Mouse (Mus musculus): Measurements from ENCODE around the gene Tm9sf2. TPM values are rescaled to one million over a fixed set of nuclear protein-coding genes. Genes with fewer than 3 reads are reported as not detected.
"Not testable (repeated sequence)": the region's sequence is repeated elsewhere in the genome, so short reads cannot be mapped to it uniquely, and the experiment has no call there.

Gene Tm9sf2
- polyA plus RNA-seq, 1 experiment, result 163 TPM

DNA sequence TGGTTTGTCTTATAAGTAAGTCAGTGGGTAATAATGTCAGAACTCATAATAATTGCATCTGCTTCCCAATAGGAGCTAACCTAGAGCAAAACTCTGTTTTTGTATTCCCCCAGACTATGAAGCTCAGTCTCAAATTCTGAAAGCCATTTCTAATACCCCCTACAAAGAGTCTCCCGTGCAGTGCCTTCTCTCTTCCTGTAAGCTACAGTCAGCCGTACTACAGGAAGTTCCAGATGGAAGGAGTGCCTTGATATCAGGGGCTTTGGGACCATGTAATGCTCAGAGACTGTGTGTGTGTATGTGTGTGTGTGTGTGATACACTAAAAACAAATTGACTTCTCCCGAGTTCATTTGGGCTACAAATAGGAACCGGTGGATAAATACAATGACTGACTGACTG lies 7.3 kb upstream of the Tm9sf2 start:
- Histone ChIP-seq H3K36me3 (ENCODE audit: control insufficient read depth, insufficient read depth, low read length) (no peaks in the 10 kb centered on the region), H3K4me1 (ENCODE audit: control insufficient read depth, insufficient read depth, low read length) (peaks cover 2% of the 10 kb centered on the region), H3K4me3 (ENCODE audit: control insufficient read depth, low read depth, low read length) (no peak overlapping the region), H3K27ac (ENCODE audit: control insufficient read depth, insufficient read depth, low read depth, low read length) (no peak overlapping the region), H3K27me3 (ENCODE audit: control insufficient read depth, insufficient read depth, low read length) (no peaks in the 10 kb centered on the region)
- TF ChIP-seq CTCF (IDR thresholded peaks at IDR 0.05; ENCODE audit: control insufficient read depth, insufficient read depth, insufficient replicate concordance, low read depth, low read length) (no peak), POLR2A (IDR thresholded peaks at IDR 0.05; ENCODE audit: control insufficient read depth, low read depth, low read length) (no peak)

GRCm38 (mm10) chr14:122101890-122102289 lies 4.9 kb upstream of the Tm9sf2 start:
- not testable (repeated sequence) for H3K27me3 ChIP-seq (ENCODE audit: control insufficient read depth, insufficient read depth, low read length); H3K27ac ChIP-seq (ENCODE audit: control insufficient read depth, insufficient read depth, low read depth, low read length); H3K4me3 ChIP-seq (ENCODE audit: control insufficient read depth, low read depth, low read length); H3K4me1 ChIP-seq (ENCODE audit: control insufficient read depth, insufficient read depth, low read length); H3K36me3 ChIP-seq (ENCODE audit: control insufficient read depth, insufficient read depth, low read length)

GRCm38 (mm10) chr14:122104881-122105280 lies 2.0 kb upstream of the Tm9sf2 start:
- Histone ChIP-seq H3K27me3 (ENCODE audit: control insufficient read depth, insufficient read depth, low read length) (no peaks in the 10 kb centered on the region), H3K36me3 (ENCODE audit: control insufficient read depth, insufficient read depth, low read length) (no peaks in the 10 kb centered on the region), H3K4me3 (ENCODE audit: control insufficient read depth, low read depth, low read length) (peak overlapping the region; percentile 99), H3K4me1 (ENCODE audit: control insufficient read depth, insufficient read depth, low read length) (peaks cover 9% of the 10 kb centered on the region), H3K27ac (ENCODE audit: control insufficient read depth, insufficient read depth, low read depth, low read length) (peak overlapping the region; percentile 98)
- TF ChIP-seq POLR2A (IDR thresholded peaks at IDR 0.05; ENCODE audit: control insufficient read depth, low read depth, low read length) (peak; percentile 99), CTCF (IDR thresholded peaks at IDR 0.05; ENCODE audit: control insufficient read depth, insufficient read depth, insufficient replicate concordance, low read depth, low read length) (no peak)

- TF ChIP-seq CTCF (IDR thresholded peaks at IDR 0.05; ENCODE audit: control insufficient read depth, insufficient read depth, insufficient replicate concordance, low read depth, low read length), result no peak
- no peak for TF ChIP-seq POLR2A (IDR thresholded peaks at IDR 0.05; ENCODE audit: control insufficient read depth, low read depth, low read length)
- Histone ChIP-seq H3K4me1 (ENCODE audit: control insufficient read depth, insufficient read depth, low read length) (peaks cover 10% of the 10 kb centered on the region), H3K36me3 (ENCODE audit: control insufficient read depth, insufficient read depth, low read length) (no peaks in the 10 kb centered on the region), H3K27ac (ENCODE audit: control insufficient read depth, insufficient read depth, low read depth, low read length) (peak overlapping the region; percentile 98), H3K27me3 (ENCODE audit: control insufficient read depth, insufficient read depth, low read length) (no peaks in the 10 kb centered on the region), H3K4me3 (ENCODE audit: control insufficient read depth, low read depth, low read length) (peak overlapping the region; percentile 99)
Measured at GRCm38 (mm10) chr14:122105391-122106285, 1.2 kb upstream of the Tm9sf2 start.

GRCm38 (mm10) chr14:122107481-122108214 lies 810 bp downstream of the Tm9sf2 start:
- H3K27ac ChIP-seq (ENCODE audit: control insufficient read depth, insufficient read depth, low read depth, low read length), result peak overlapping the region; percentile 97
- peaks cover 10% of the 10 kb centered on the region for H3K4me1 ChIP-seq (ENCODE audit: control insufficient read depth, insufficient read depth, low read length)
- TF ChIP-seq POLR2A (IDR thresholded peaks at IDR 0.05; ENCODE audit: control insufficient read depth, low read depth, low read length) (no peak), CTCF (IDR thresholded peaks at IDR 0.05; ENCODE audit: control insufficient read depth, insufficient read depth, insufficient replicate concordance, low read depth, low read length) (no peak)
- no peaks in the 10 kb centered on the region for H3K27me3 ChIP-seq (ENCODE audit: control insufficient read depth, insufficient read depth, low read length)
- no peaks in the 10 kb centered on the region for H3K36me3 ChIP-seq (ENCODE audit: control insufficient read depth, insufficient read depth, low read length)
- peak overlapping the region; percentile 94 for H3K4me3 ChIP-seq (ENCODE audit: control insufficient read depth, low read depth, low read length)

DNA sequence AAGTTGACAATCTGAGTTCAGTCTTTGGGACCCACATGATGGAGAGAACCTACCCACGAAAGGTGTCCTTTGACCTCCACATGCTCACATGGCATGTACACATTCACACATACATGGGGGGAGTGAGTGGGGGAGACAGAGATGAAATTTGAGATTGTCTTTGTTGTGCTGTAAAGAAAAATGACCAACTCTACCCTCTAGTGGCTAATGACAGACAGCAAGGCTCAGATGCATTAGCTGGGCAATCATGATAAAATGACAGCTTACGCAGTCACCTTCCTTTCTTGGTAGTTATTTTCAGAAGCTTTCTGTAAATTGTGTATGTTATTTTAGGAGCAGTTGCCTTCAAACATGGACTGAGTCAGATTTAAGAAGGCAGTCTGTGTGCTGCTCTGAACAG lies 4.8 kb downstream of the Tm9sf2 start:
- H3K4me3 ChIP-seq (ENCODE audit: control insufficient read depth, low read depth, low read length), result no peak overlapping the region
- H3K27ac ChIP-seq (ENCODE audit: control insufficient read depth, insufficient read depth, low read depth, low read length), result no peak overlapping the region
- H3K4me1 ChIP-seq (ENCODE audit: control insufficient read depth, insufficient read depth, low read length), result peaks cover 3% of the 10 kb centered on the region; the same call in 1 of the 2 replicates
- no peaks in the 10 kb centered on the region for H3K36me3 ChIP-seq (ENCODE audit: control insufficient read depth, insufficient read depth, low read length)
- H3K27me3 ChIP-seq (ENCODE audit: control insufficient read depth, insufficient read depth, low read length), result no peaks in the 10 kb centered on the region
- TF ChIP-seq POLR2A (IDR thresholded peaks at IDR 0.05; ENCODE audit: control insufficient read depth, low read depth, low read length) (no peak), CTCF (IDR thresholded peaks at IDR 0.05; ENCODE audit: control insufficient read depth, insufficient read depth, insufficient replicate concordance, low read depth, low read length) (no peak)

DNA sequence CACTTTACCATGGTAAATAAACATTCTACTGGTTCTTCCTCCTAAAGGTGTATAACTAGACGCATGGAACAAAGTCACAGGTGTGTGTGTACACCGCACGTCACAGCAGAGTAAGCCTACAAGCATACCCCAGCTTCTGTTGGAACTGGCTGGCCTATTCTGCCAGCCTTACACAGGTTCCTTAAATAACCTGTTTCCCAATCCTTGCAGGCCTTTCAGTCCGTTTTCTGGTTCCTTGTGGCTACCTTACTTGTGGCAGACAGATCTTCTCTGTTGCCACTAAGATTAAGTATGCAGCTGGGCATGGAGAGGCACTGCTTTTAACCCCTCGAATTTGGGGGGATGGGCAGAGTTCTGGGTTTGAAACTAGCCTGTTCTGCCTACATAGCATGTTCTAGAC lies 5.5 kb downstream of the Tm9sf2 start:
- peaks cover 3% of the 10 kb centered on the region; the same call in 1 of the 2 replicates for H3K4me1 ChIP-seq (ENCODE audit: control insufficient read depth, insufficient read depth, low read length)
- TF ChIP-seq CTCF (IDR thresholded peaks at IDR 0.05; ENCODE audit: control insufficient read depth, insufficient read depth, insufficient replicate concordance, low read depth, low read length) (no peak), POLR2A (IDR thresholded peaks at IDR 0.05; ENCODE audit: control insufficient read depth, low read depth, low read length) (no peak)
- no peaks in the 10 kb centered on the region for H3K36me3 ChIP-seq (ENCODE audit: control insufficient read depth, insufficient read depth, low read length)
- no peak overlapping the region for H3K27ac ChIP-seq (ENCODE audit: control insufficient read depth, insufficient read depth, low read depth, low read length)
- H3K4me3 ChIP-seq (ENCODE audit: control insufficient read depth, low read depth, low read length), result no peak overlapping the region
- H3K27me3 ChIP-seq (ENCODE audit: control insufficient read depth, insufficient read depth, low read length), result no peaks in the 10 kb centered on the region

All from testis, adult 2 months (tissue).